Mouse (Mus musculus) hindbrain, postnatal 0 days (tissue): ENCODE data around the gene Rpl23. TPM values are rescaled to one million over a fixed set of nuclear protein-coding genes. Genes with fewer than 3 reads are reported as not detected.

Experiments
- ATAC-seq: fragments of 200-750 bp; cut with Nextera tagmentation; 2 replicates; pipeline ENCODE4 v1.8.0; 2017; ENCODE audit warnings: mild to moderate bottlenecking, moderate TSS enrichment, moderate library complexity
- DNase-seq: peaks from one replicate; pipeline ENCODE4 v3.0.0-alpha.2; 2015; ENCODE audit warnings: low spot score
- H3K27ac ChIP-seq: fragments of 300-500 bp; sonication (generic); 2 replicates; pipeline ENCODE4 v1.5.1; 2014; ENCODE audit warnings: mild to moderate bottlenecking
- H3K27me3 ChIP-seq: fragments of 300-500 bp; sonication (generic); 2 replicates; pipeline ENCODE4 v1.6.1; 2014; ENCODE audit warnings: low read length, mixed read lengths; ENCODE audit not compliant: insufficient read depth
- H3K36me3 ChIP-seq: fragments of 300-500 bp; sonication (generic); 2 replicates; pipeline ENCODE4 v1.6.1; 2014; ENCODE audit warnings: low read length, mixed read lengths; ENCODE audit not compliant: insufficient read depth
- H3K4me1 ChIP-seq: fragments of 300-500 bp; sonication (generic); 2 replicates; pipeline ENCODE4 v1.6.1; 2014; ENCODE audit warnings: antibody characterized with exemption, low read length, mixed read lengths; ENCODE audit not compliant: insufficient read depth
- H3K4me2 ChIP-seq: fragments of 300-500 bp; sonication (generic); 2 replicates; pipeline ENCODE4 v1.6.1; 2014; ENCODE audit warnings: low read depth, mild to moderate bottlenecking, low read length, moderate library complexity, mixed read lengths
- H3K4me3 ChIP-seq: fragments of 300-500 bp; sonication (generic); 2 replicates; pipeline ENCODE4 v1.5.1; 2014; ENCODE audit warnings: low read length
- H3K9ac ChIP-seq: fragments of 300-500 bp; sonication (generic); replicated peaks from 2 replicates; pipeline ENCODE4 v1.6.1; 2014; ENCODE audit warnings: mild to moderate bottlenecking, low read length, moderate library complexity, mixed read lengths
- H3K9me3 ChIP-seq: fragments of 300-500 bp; sonication (generic); 2 replicates; pipeline ENCODE4 v1.6.1; 2016; ENCODE audit warnings: low read length, mixed read lengths
- CTCF ChIP-seq: IDR thresholded peaks from 2 replicates; pipeline ENCODE4 v1.5.1; 2016; ENCODE audit warnings: antibody characterized with exemption, control low read depth, low read depth
- WGBS: fragments of 180-500 bp; shearing (Covaris S2); extraction: QIAGEN DNeasy Blood & Tissue Kit; methylation state at CpG from one replicate; pipeline ENCODE4 v1.1.7; 2014; 5-methylcytosine and 5-hydroxymethylcytosine counted together
- polyA plus RNA-seq: library from polyadenylated mRNA; unstranded; fragments of >200 nt; fragmentation: Nextera tagmentation; extraction: Ambion mirVana; gene quantifications from 2 replicates; pipeline ENCODE4 v1.2.1, GENCODE M21; 2015
- total RNA-seq: library from RNA; depleted of rRNA; stranded (reverse); fragments of >200 nt; gene quantifications from 2 replicates; pipeline ENCODE4 v1.2.3, GENCODE M21; 2014

The Rpl23 gene
- total and polyA plus RNA-seq, 2 experiments from 2014 or later: 124 to 351 TPM

GRCm38 (mm10) chr11:97819923-97820322 is 37.7 kb upstream of the Rpl23 start:
- Histone ChIP-seq H3K36me3 (peaks cover 21% of the 10 kb centered on the region), H3K4me2 (no peak overlapping the region), H3K4me3 (no peak overlapping the region), H3K27me3 (no peaks in the 10 kb centered on the region), H3K27ac (no peak overlapping the region), H3K4me1 (peaks cover 8% of the 10 kb centered on the region), H3K9ac (no peak overlapping the region), H3K9me3 (no peaks in the 10 kb centered on the region)
- WGBS: 78% methylated on average over 5 of the region's 5 CpGs
- DNase-seq (no peak), ATAC-seq (no peak)
- TF ChIP-seq CTCF: no peak

DNA sequence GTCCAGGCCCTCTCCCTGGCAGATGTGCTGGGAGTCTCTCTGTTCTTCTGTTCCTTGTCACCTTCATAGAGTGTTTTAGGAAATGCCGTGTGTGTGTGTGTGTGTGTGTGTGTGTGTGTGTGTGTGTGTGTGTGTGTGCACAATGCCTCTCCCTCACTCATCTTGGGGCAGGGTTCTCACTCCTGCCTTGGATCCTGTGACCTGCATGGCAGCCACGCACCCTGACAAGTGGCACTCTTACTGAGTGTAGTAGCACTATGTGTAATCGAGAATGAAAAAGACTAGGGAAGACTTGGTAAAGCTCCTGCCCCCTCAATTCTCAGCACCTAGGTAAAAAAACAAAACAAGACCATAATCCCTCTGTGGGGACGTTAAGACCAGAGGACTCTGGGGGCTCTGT is 36.9 kb upstream of the Rpl23 start:
- no peaks in the 10 kb centered on the region for H3K9me3 ChIP-seq
- H3K36me3 ChIP-seq: peaks cover 14% of the 10 kb centered on the region; the same call in 1 of the 2 replicates
- H3K4me1 ChIP-seq: peaks cover 9% of the 10 kb centered on the region
- ATAC-seq (no peak), DNase-seq (no peak)
- H3K27me3 ChIP-seq: no peaks in the 10 kb centered on the region
- 56% methylated on average over 4 of the region's 4 CpGs for WGBS
- no peak overlapping the region for H3K4me3 ChIP-seq
- no peak overlapping the region for H3K4me2 ChIP-seq
- TF ChIP-seq CTCF: no peak
- 0 out of 2 replicates have a peak overlapping the region, but pooled peaks have one; percentile 21 for H3K9ac ChIP-seq
- peak overlapping the region; percentile 79 for H3K27ac ChIP-seq

- Histone ChIP-seq H3K4me2 (0 out of 2 replicates have a peak overlapping the region, but pooled peaks have one; percentile 21), H3K27me3 (no peaks in the 10 kb centered on the region), H3K4me1 (peaks cover 14% of the 10 kb centered on the region), H3K9me3 (no peaks in the 10 kb centered on the region), H3K36me3 (peaks cover 14% of the 10 kb centered on the region; the same call in 1 of the 2 replicates), H3K9ac (0 out of 2 replicates have a peak overlapping the region, but pooled peaks have one; percentile 21), H3K27ac (peak overlapping the region; percentile 79), H3K4me3 (no peak overlapping the region)
- DNase-seq (peak; percentile 78), ATAC-seq (peak; percentile 89)
- WGBS: 3% methylated on average over 4 of the region's 4 CpGs
- no peak for TF ChIP-seq CTCF
Measured at GRCm38 (mm10) chr11:97818571-97818970, 36.3 kb upstream of the Rpl23 start.

DNA sequence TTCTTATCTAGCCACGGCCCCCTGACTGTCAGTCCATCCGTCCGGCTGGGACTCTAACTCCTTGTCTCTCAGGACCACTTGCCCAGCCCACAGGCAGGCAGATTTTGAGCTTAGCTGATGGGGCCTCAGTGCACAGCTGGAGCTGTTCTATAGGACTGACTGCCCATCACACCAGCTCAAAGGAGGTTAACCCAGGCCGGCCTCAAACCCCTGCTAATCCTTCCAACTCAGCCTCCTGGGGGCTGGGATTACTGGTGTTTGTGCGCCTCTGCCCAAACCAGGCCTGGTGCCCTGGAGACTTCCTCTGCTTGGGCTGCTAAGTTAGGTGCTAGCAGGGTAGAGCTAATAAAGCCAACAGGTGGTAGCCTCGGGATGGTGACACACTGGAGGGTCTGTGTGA is 35.8 kb upstream of the Rpl23 start:
- H3K27ac ChIP-seq: peak overlapping the region; percentile 79
- H3K4me2 ChIP-seq: no peak overlapping the region
- WGBS: 33% methylated on average over 6 of the region's 6 CpGs
- no peaks in the 10 kb centered on the region for H3K9me3 ChIP-seq
- TF ChIP-seq CTCF: no peak
- no peaks in the 10 kb centered on the region for H3K27me3 ChIP-seq
- ATAC-seq (no peak), DNase-seq (no peak)
- peaks cover 20% of the 10 kb centered on the region for H3K4me1 ChIP-seq
- H3K4me3 ChIP-seq: no peak overlapping the region
- H3K36me3 ChIP-seq: peaks cover 14% of the 10 kb centered on the region; the same call in 1 of the 2 replicates
- H3K9ac ChIP-seq: no peak overlapping the region

DNA sequence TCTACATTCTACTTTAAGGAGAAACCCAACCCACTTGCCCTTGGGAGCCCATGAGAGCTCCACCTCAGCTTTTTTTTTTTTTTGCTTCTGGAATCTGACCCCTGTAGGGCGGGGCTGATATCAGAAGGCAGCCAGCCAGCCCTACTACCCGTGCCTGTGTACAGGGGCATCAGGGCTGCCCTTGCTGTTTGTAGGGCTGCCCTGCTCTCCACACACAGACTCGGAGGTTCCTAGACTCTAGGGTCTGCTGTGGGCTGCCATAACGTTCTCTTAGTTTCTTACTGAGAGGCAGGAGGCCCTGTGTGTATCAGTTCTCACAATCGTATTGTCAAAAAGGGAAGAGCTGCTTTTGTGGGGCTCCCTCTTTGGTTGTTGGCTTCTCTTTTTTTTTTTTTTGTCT is 35.1 kb upstream of the Rpl23 start:
- Histone ChIP-seq H3K36me3 (peaks cover 14% of the 10 kb centered on the region; the same call in 1 of the 2 replicates), H3K4me2 (no peak overlapping the region), H3K4me1 (peaks cover 26% of the 10 kb centered on the region), H3K27me3 (no peaks in the 10 kb centered on the region), H3K9me3 (no peaks in the 10 kb centered on the region), H3K9ac (no peak overlapping the region), H3K27ac (0 out of 2 replicates have a peak overlapping the region, but pooled peaks have one; percentile 79), H3K4me3 (no peak overlapping the region)
- no peak for DNase-seq
- TF ChIP-seq CTCF: no peak
- WGBS: 57% methylated on average over 5 of the region's 5 CpGs
- no peak for ATAC-seq

DNA sequence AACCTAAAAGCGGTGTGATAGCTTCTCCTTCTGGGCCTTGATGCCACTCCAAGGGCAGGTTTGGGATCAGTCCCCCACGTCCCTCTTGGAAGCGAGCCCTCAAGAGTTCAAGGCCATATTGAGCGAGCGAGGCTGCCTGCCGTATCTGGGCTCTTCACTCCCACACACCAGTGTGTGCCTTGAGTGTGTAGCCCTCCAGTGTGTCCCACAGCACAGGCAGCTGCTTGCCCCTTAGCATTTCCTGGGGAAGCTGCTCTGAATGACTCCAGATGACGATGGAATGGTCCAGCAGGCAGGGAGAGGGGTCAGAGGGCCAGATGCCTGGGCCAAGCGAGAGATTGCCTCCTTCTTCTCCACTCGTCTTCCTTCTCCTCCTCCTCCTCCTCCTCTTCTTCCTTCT is 34.7 kb upstream of the Rpl23 start:
- DNase-seq: no peak
- peaks cover 14% of the 10 kb centered on the region; the same call in 1 of the 2 replicates for H3K36me3 ChIP-seq
- no peak overlapping the region for H3K4me2 ChIP-seq
- H3K27me3 ChIP-seq: no peaks in the 10 kb centered on the region
- H3K4me3 ChIP-seq: no peak overlapping the region
- no peak for ATAC-seq
- H3K9me3 ChIP-seq: no peaks in the 10 kb centered on the region
- H3K9ac ChIP-seq: no peak overlapping the region
- peaks cover 29% of the 10 kb centered on the region for H3K4me1 ChIP-seq
- TF ChIP-seq CTCF: no peak
- no peak overlapping the region for H3K27ac ChIP-seq
- WGBS: 63% methylated on average over 9 of the region's 9 CpGs

- TF ChIP-seq CTCF: no peak
- no peak for ATAC-seq
- Histone ChIP-seq H3K4me3 (no peak overlapping the region), H3K27ac (no peak overlapping the region), H3K9ac (no peak overlapping the region), H3K4me2 (no peak overlapping the region), H3K4me1 (peaks cover 35% of the 10 kb centered on the region), H3K36me3 (peaks cover 14% of the 10 kb centered on the region; the same call in 1 of the 2 replicates), H3K27me3 (no peaks in the 10 kb centered on the region), H3K9me3 (no peaks in the 10 kb centered on the region)
- DNase-seq: no peak
- 60% methylated on average over 5 of the region's 5 CpGs for WGBS
Measured at GRCm38 (mm10) chr11:97816176-97816575, 33.9 kb upstream of the Rpl23 start.
